Mouse (Mus musculus) heart, embryonic 16.5 days (tissue): ENCODE results near the gene Isg20. TPM values are rescaled to one million over a fixed set of nuclear protein-coding genes. Genes with fewer than 3 reads are reported as not detected.

Experiments
- ATAC-seq: fragments of 200-750 bp; cut with Nextera tagmentation; replicated peaks from 2 replicates; pipeline ENCODE4 v1.8.0; 2017; ENCODE audit warnings: moderate number of reproducible peaks; ENCODE audit not compliant: insufficient read depth, low FRiP score; ENCODE audit errors: extremely low read depth
- H3K27ac ChIP-seq: fragments of 300-500 bp; sonication (generic); 2 replicates; pipeline ENCODE4 v1.5.1; 2014; ENCODE audit warnings: mild to moderate bottlenecking, low read length, control low read depth, moderate library complexity
- H3K27me3 ChIP-seq: fragments of 300-500 bp; sonication (generic); 2 replicates; pipeline ENCODE4 v1.6.1; 2014; ENCODE audit warnings: low read length, mixed read lengths; ENCODE audit not compliant: control insufficient read depth, insufficient read depth
- H3K36me3 ChIP-seq: fragments of 300-500 bp; sonication (generic); 2 replicates; pipeline ENCODE4 v1.6.1; 2014; ENCODE audit not compliant: control insufficient read depth, insufficient read depth
- H3K4me1 ChIP-seq: fragments of 300-500 bp; sonication (generic); 2 replicates; pipeline ENCODE4 v1.6.1; 2014; ENCODE audit warnings: low read length, mixed read lengths; ENCODE audit not compliant: control insufficient read depth, insufficient read depth
- H3K4me2 ChIP-seq: fragments of 300-500 bp; sonication (generic); 2 replicates; pipeline ENCODE4 v1.6.1; 2014; ENCODE audit warnings: low read depth, mild to moderate bottlenecking, control low read depth, low read length
- H3K4me3 ChIP-seq: fragments of 300-500 bp; sonication (generic); 2 replicates; pipeline ENCODE4 v1.5.1; 2014; ENCODE audit warnings: mild to moderate bottlenecking, control low read depth, low read length
- H3K9ac ChIP-seq: fragments of 300-500 bp; sonication (generic); 2 replicates; pipeline ENCODE4 v1.6.1; 2014; ENCODE audit warnings: low read length, control low read depth
- H3K9me3 ChIP-seq: fragments of 300-500 bp; sonication (generic); replicated peaks from 2 replicates; pipeline ENCODE4 v1.6.1; 2016; ENCODE audit warnings: low read length; ENCODE audit not compliant: control insufficient read depth
- WGBS: fragments of 180-500 bp; shearing (Covaris S2); extraction: QIAGEN DNeasy Blood & Tissue Kit; methylation state at CpG from one replicate; pipeline ENCODE4 v1.1.7; 2014; 5-methylcytosine and 5-hydroxymethylcytosine counted together
- polyA plus RNA-seq: library from polyadenylated mRNA; unstranded; fragments of >200 nt; fragmentation: Nextera tagmentation; extraction: Ambion mirVana; gene quantifications from 2 replicates; pipeline ENCODE4 v1.2.1, GENCODE M21; 2015

The Isg20 gene
- polyA plus RNA-seq: 15.4 and 22.5 TPM in 2 replicates

DNA sequence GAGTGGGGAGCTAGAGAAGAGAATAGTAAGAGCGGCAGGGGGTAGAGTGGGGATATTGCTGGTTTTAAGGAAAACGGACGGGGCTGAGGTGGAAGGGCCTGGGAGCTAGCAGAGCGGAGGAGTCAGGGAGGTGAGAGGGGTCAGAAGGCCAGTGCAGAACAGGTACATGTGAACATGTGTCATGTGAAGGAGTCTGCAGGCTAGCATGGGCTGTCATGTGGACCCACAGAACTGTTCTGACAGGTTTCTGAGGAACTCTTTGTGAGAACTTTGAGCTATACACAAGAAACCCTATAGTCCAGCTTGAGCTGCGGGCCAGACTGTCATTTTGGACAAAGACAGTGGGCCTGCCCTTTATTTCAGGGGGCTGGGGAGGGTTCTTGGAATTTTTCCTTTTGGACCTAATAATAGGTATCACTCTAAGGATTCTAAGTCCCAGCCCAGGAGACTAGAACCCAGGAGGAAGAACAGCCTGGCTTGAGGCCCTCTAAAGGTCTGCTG, at the start of gene Isg20:
Gene Isg20, plus strand, starts transcription at position 451 of the 501 bp plus-strand sequence.
- no peaks in the 10 kb centered on the region for H3K9me3 ChIP-seq
- 71% methylated on average over 5 of the region's 5 CpGs for WGBS
- no peak for ATAC-seq
- peaks cover 14% of the 10 kb centered on the region for H3K4me1 ChIP-seq
- peak within 1 kb of the TSS; percentile 64 for H3K9ac ChIP-seq
- H3K36me3 ChIP-seq: peaks cover 2% of the 10 kb centered on the region; the same call in 1 of the 2 replicates
- H3K4me2 ChIP-seq: peak within 1 kb of the TSS; percentile 65
- no peaks in the 10 kb centered on the region for H3K27me3 ChIP-seq
- H3K4me3 ChIP-seq: peak within 1 kb of the TSS; percentile 42
- H3K27ac ChIP-seq: no peak within 1 kb of the TSS

DNA sequence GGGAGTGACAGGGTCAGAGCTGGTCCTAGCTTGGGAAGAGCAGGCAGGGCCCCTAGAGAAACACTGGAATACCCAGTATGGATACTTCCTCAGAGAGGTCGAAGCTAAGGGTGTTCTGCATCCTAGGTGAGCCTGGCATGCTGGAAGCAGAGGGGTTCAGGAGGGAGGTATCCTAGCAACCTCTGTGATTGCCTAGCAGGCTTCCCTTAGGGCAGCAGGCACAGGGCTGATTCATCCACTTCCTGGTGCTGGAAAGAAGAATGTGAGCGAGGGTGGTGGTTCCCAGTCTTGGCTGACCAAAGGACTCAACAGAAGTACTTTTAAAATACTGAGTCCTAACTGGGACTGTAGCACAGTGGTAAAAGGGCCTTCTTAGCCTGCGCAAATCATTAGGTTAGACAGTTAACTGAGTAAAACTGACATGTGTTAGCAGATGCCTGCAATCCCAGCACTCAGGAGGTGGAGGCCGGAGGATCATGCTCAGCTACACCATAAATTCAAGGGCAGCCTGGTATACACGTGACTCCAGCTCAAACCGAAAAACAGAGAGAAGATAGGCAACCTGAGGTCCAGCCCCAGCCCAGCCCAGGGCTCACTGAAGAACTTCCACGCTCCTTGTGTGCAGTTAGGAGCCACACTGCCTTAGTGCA, 49.3 kb upstream of the Isg20 start:
- H3K36me3 ChIP-seq: no peaks in the 10 kb centered on the region
- no peak for ATAC-seq
- 64% methylated on average over 7 of the region's 7 CpGs for WGBS

DNA sequence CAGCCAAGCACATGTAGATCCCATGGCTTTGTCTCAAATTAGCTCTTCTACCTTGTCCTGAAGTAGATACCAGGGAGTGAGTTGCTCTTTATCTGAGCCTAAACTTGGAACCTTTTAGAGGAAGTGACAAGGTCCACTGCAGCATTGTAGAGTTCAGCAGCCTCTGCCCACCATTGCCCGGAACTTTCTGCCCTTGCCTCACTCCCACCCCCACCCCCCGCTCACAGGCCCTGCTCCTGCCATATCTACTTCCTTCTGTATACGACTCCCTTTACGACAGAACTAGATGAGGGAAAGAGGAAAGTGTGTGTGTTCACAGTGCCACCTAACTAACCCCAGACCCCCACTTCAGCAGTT, 48.8 kb upstream of the Isg20 start:
- Histone ChIP-seq H3K9me3 (no peaks in the 10 kb centered on the region), H3K4me1 (no peaks in the 10 kb centered on the region), H3K4me2 (no peak overlapping the region), H3K9ac (no peak overlapping the region), H3K36me3 (no peaks in the 10 kb centered on the region), H3K4me3 (no peak overlapping the region), H3K27me3 (no peaks in the 10 kb centered on the region), H3K27ac (no peak overlapping the region)
- WGBS: 38% methylated on average over 4 of the region's 4 CpGs
- no peak for ATAC-seq

More for the DNA sequence above, 49.3 kb upstream of the Isg20 start:
- no peak overlapping the region for H3K4me2 ChIP-seq
- no peaks in the 10 kb centered on the region for H3K27me3 ChIP-seq
- H3K4me1 ChIP-seq: no peaks in the 10 kb centered on the region
- H3K4me3 ChIP-seq: no peak overlapping the region
- H3K27ac ChIP-seq: no peak overlapping the region
- no peaks in the 10 kb centered on the region for H3K9me3 ChIP-seq
- H3K9ac ChIP-seq: no peak overlapping the region

DNA sequence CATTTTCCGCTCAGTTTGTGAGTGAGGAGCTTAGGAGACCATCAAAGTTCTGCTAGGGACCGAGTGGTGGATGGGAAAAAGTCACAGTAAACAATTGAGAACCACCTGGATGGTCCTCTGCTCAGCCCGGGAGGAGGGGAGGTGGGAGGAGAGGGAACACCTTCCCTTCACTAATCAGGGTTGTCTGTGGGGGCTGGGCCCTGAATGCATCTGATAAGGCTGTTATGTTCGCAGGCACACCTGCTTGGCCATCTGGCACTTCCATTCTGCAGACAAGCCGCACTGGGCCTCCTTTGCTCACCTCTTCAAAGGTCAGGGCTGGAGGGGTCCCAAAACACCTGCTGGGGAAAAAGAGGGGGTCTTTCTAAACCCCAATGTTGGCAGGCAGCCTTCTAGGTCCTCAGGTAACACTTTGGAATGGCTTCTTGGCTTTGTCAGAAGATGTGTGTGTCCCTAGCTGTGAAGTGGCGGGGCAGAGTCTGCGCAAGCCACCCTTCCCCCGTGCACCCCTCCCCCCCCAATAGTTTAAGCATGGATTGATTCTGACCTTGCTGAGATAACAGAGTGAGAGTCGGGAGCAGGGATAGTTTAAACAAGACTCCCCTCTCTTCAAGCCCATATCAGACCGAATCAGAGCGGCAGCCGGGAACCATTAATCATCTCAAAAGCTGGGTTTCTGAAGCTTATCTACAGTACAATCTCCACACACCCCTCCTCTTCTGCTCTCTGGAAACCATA, 47.8 kb upstream of the Isg20 start:
- Histone ChIP-seq H3K4me2 (no peak overlapping the region), H3K4me1 (no peaks in the 10 kb centered on the region), H3K9ac (no peak overlapping the region), H3K27ac (no peak overlapping the region), H3K4me3 (no peak overlapping the region), H3K36me3 (no peaks in the 10 kb centered on the region), H3K9me3 (no peaks in the 10 kb centered on the region), H3K27me3 (no peaks in the 10 kb centered on the region)
- peak; percentile 71 for ATAC-seq
- WGBS: 41% methylated on average over 12 of the region's 12 CpGs

DNA sequence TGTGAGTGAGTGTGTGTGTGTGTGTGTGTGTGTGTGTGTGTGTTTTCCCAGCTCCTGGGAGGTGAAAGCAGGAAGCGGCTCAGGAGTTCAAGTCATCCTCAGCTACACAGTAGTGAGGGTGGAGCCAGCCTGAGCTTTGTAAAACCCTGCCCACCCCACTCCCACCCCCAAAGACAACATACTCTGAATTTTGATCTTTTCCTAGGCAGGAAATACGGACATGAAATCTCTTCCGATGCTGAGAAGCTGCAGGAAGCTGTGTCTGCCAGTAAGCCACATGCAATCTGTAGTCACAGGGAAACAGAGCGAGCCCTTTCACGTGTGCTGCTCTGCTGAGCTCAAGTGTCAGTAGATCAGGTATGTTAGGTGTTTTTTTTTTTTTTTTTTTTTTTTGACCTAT, 44.5 kb upstream of the Isg20 start:
- H3K27me3 ChIP-seq: no peaks in the 10 kb centered on the region
- ATAC-seq: 0 out of 2 replicates have a peak, but pooled peaks have one; percentile 28
- H3K4me1 ChIP-seq: no peaks in the 10 kb centered on the region
- H3K4me3 ChIP-seq: no peak overlapping the region
- no peak overlapping the region for H3K9ac ChIP-seq
- WGBS: 54% methylated on average over 5 of the region's 5 CpGs
- H3K4me2 ChIP-seq: no peak overlapping the region
- H3K27ac ChIP-seq: no peak overlapping the region
- H3K9me3 ChIP-seq: no peaks in the 10 kb centered on the region
- H3K36me3 ChIP-seq: no peaks in the 10 kb centered on the region

DNA sequence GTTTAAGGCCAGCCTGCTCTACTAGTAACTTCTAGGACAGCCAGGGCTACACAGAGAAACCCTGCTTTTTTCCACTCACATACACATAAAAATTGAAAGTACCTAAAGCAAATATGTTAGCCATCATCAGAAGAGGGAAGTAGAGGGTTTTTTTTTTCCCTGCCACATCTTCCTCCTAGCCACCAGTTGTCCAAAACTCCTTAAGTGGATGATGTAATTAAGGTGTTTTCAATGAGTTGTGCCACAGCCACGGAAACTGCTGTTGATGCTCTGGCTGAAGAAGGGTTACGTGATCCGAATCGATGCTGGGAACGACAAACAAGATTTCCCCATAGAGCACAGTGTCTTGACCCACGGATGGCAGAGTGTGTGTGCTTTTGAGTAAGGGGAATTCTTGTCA, 40.9 kb upstream of the Isg20 start:
- ATAC-seq: no peak
- H3K27me3 ChIP-seq: no peaks in the 10 kb centered on the region
- WGBS: 81% methylated on average over 6 of the region's 6 CpGs
- H3K9ac ChIP-seq: no peak overlapping the region
- H3K4me3 ChIP-seq: no peak overlapping the region
- no peaks in the 10 kb centered on the region for H3K36me3 ChIP-seq
- H3K9me3 ChIP-seq: no peaks in the 10 kb centered on the region
- no peaks in the 10 kb centered on the region for H3K4me1 ChIP-seq
- H3K4me2 ChIP-seq: no peak overlapping the region
- no peak overlapping the region for H3K27ac ChIP-seq

DNA sequence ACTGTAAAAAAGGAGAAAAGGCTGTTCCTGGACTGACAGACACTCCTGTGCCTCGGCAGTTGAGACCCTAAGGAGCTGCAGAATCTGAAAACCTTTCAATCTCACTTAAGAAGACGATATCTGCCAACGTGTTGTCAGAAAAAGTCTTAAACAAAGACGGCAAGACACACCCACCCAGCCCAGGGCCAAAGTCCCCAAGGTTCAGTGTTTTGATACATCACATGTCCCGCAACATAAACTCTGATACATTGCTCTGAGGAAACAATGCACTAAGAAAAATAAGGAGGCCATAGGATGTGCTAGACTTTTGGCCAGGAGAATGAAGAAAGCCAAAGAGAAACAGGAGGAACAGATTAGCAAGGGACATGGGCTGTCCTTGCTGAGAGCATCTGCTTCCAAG, 40.4 kb upstream of the Isg20 start:
- no peak for ATAC-seq
- H3K4me1 ChIP-seq: no peaks in the 10 kb centered on the region
- H3K9me3 ChIP-seq: no peaks in the 10 kb centered on the region
- WGBS: 63% methylated on average over 5 of the region's 5 CpGs
- no peaks in the 10 kb centered on the region for H3K27me3 ChIP-seq
- H3K36me3 ChIP-seq: no peaks in the 10 kb centered on the region
- no peak overlapping the region for H3K4me2 ChIP-seq
- H3K27ac ChIP-seq: no peak overlapping the region
- no peak overlapping the region for H3K9ac ChIP-seq
- no peak overlapping the region for H3K4me3 ChIP-seq

DNA sequence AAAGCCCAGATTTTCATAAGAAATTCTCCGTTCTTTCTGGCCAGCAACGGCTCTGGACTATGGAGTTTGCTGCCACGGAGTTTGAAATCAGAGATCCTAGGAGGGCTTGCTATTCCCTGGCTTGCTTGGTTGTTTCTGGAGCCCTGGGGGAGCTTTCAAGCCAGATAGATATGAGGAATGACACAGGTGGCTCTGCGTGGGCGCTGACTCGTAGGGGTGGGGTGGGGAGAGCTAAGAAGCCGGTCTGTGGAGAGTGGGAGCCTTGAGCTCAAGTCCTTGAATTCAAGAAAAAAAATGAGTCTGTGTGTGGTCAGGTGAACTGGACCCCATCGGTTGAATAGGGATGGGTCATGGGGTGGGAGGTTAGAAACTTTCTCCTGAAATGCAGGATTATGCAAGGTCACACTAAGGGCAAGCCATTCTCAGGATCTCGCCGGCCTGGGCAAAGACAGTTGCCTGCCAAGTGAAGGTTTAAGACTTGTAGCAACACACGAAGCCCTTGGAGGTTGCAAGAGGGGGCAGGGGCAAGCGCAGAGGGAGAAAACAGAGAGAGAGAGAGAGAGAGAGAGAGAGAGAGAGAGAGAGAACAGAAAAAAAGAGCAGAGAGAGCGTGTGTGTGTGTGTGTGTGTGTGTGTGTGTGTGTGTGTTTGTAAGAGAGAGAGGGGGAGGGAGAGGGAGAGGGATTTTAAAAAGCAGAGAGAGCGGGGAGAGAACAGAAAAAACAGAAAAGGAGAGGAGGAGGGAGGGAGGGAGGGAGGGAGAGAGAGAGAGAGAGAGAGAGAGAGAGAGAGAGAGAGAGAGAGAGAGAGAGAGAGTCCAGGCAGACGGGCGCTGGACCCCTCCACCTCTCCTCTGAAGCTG, 31.4 kb upstream of the Isg20 start:
- no peak overlapping the region; the same call in 1 of the 2 replicates for H3K4me3 ChIP-seq
- H3K27ac ChIP-seq: no peak overlapping the region
- 21% methylated on average over 16 of the region's 16 CpGs for WGBS
- H3K4me2 ChIP-seq: peak overlapping the region; percentile 41
- no peaks in the 10 kb centered on the region for H3K4me1 ChIP-seq
- no peaks in the 10 kb centered on the region for H3K36me3 ChIP-seq
- H3K27me3 ChIP-seq: peaks cover 62% of the 10 kb centered on the region
- no peaks in the 10 kb centered on the region for H3K9me3 ChIP-seq
- ATAC-seq: no peak
- H3K9ac ChIP-seq: no peak overlapping the region
